Mouse (Mus musculus) colon, adult 2 months (tissue): ENCODE results near the gene Rsl1. TPM values are rescaled to one million over a fixed set of nuclear protein-coding genes. Genes with fewer than 3 reads are reported as not detected.

Experiments
- polyA plus RNA-seq: library from polyadenylated mRNA; depleted of rRNA; stranded (reverse); fragments of >200 nt; gene quantifications from 2 replicates; pipeline ENCODE4 v1.2.3, GENCODE M21; 2012; rRNA removed

Rsl1 gene
- 0.31 and 1.3 TPM in 2 replicates for polyA plus RNA-seq

GRCm38 (mm10) chr13:67172991-67173722 lies at the start of gene Rsl1:
Gene Rsl1 (plus strand): TSS chr13:67173182.

GRCm38 (mm10) chr13:67194340-67194894 lies 21.4 kb downstream of the Rsl1 start, which contains the start of gene Zfp455:
Gene Zfp455 (plus strand): TSS chr13:67194506.

Other genes with a start within 250 kb of the Rsl1 start
- gene Zfp712, start 112.0 kb upstream of the Rsl1 start, polyA plus RNA-seq: 0.07 TPM in 2 replicates
- 0.07 TPM in 1 of 2 replicates, not detected in the other for gene Zfp708, start 75.2 kb upstream of the Rsl1 start, polyA plus RNA-seq
- gene Gm28557, start 64.6 kb upstream of the Rsl1 start, polyA plus RNA-seq: 1.6 and 1.7 TPM in 2 replicates
- gene Rslcan18, start 56.9 kb upstream of the Rsl1 start, polyA plus RNA-seq: 0.05 TPM in 1 of 2 replicates, not detected in the other
- gene Zfp759, start 51.5 kb upstream of the Rsl1 start, polyA plus RNA-seq: 0.16 TPM in 2 replicates
- 0.05 and 0.17 TPM in 2 replicates for gene Zfp455, start 21.3 kb downstream of the Rsl1 start, polyA plus RNA-seq
- gene Zfp458, start 105.3 kb downstream of the Rsl1 start, polyA plus RNA-seq: 0.23 and 0.35 TPM in 2 replicates
- 0.97 and 1.0 TPM in 2 replicates for gene Zfp457, start 133.3 kb downstream of the Rsl1 start, polyA plus RNA-seq
- 0.31 TPM in 2 replicates for gene Zfp595, start 159.4 kb downstream of the Rsl1 start, polyA plus RNA-seq
- not detected in 2 replicates for gene Gm28044, start 187.4 kb downstream of the Rsl1 start, polyA plus RNA-seq
- 0.09 and 0.12 TPM in 2 replicates for gene Zfp953, start 187.4 kb downstream of the Rsl1 start, polyA plus RNA-seq
- gene Gm28041, start 202.6 kb downstream of the Rsl1 start, polyA plus RNA-seq: not detected in 2 replicates
- gene Zfp456, start 202.6 kb downstream of the Rsl1 start, polyA plus RNA-seq: 0.06 and 0.15 TPM in 2 replicates
- 0.62 and 1.6 TPM in 2 replicates for gene Zfp429, start 226.6 kb downstream of the Rsl1 start, polyA plus RNA-seq
- 0.19 and 0.37 TPM in 2 replicates for gene Zfp459, start 248.2 kb downstream of the Rsl1 start, polyA plus RNA-seq